Mouse (Mus musculus) liver, embryonic 16.5 days (tissue): ENCODE measurements around the gene Mrpl51. TPM values are rescaled to one million over a fixed set of nuclear protein-coding genes. Genes with fewer than 3 reads are reported as not detected.

ENCODE experiments used
- ATAC-seq: fragments of 200-750 bp; cut with Nextera tagmentation; 2 replicates; pipeline ENCODE4 v1.8.0; 2017; ENCODE audit warnings: low read depth, mild to moderate bottlenecking, moderate number of reproducible peaks, moderate library complexity
- H3K27ac ChIP-seq: fragments of 300-500 bp; sonication (generic); 2 replicates; pipeline ENCODE4 v1.5.1; 2014; ENCODE audit warnings: mild to moderate bottlenecking, low read length
- H3K27me3 ChIP-seq: fragments of 300-500 bp; sonication (generic); 2 replicates; pipeline ENCODE4 v1.6.1; 2014; ENCODE audit warnings: low read depth, low read length, mixed read lengths; ENCODE audit not compliant: control insufficient read depth, insufficient read depth
- H3K36me3 ChIP-seq: fragments of 300-500 bp; sonication (generic); 2 replicates; pipeline ENCODE4 v1.6.1; 2014; ENCODE audit warnings: mild to moderate bottlenecking; ENCODE audit not compliant: control insufficient read depth, insufficient read depth
- H3K4me1 ChIP-seq: fragments of 300-500 bp; sonication (generic); 2 replicates; pipeline ENCODE4 v1.6.1; 2014; ENCODE audit warnings: low read depth, low read length, mixed read lengths; ENCODE audit not compliant: control insufficient read depth
- H3K4me2 ChIP-seq: fragments of 300-500 bp; sonication (generic); 2 replicates; pipeline ENCODE4 v1.6.1; 2014; ENCODE audit warnings: low read depth, low read length, mixed read lengths
- H3K4me3 ChIP-seq: fragments of 300-500 bp; sonication (generic); 2 replicates; pipeline ENCODE4 v1.5.1; 2014; ENCODE audit warnings: low read depth, mild to moderate bottlenecking, low read length
- H3K9ac ChIP-seq: fragments of 300-500 bp; sonication (generic); 2 replicates; pipeline ENCODE4 v1.6.1; 2014; ENCODE audit warnings: low read depth, low read length
- H3K9me3 ChIP-seq: fragments of 300-500 bp; sonication (generic); replicated peaks from 2 replicates; pipeline ENCODE4 v1.6.1; 2016; ENCODE audit warnings: low read length; ENCODE audit not compliant: control insufficient read depth
- WGBS: fragments of 180-500 bp; shearing (Covaris S2); extraction: QIAGEN DNeasy Blood & Tissue Kit; methylation state at CpG from one replicate; pipeline ENCODE4 v1.1.7; 2014; ENCODE audit not compliant: insufficient replicate concordance; 5-methylcytosine and 5-hydroxymethylcytosine counted together
- polyA plus RNA-seq: library from polyadenylated mRNA; unstranded; fragments of >200 nt; fragmentation: Nextera tagmentation; extraction: Ambion mirVana; gene quantifications from 2 replicates; pipeline ENCODE4 v1.2.1, GENCODE M21; 2015

Gene Mrpl51
- polyA plus RNA-seq, 1 experiment from 2014 or later = 145 TPM

DNA sequence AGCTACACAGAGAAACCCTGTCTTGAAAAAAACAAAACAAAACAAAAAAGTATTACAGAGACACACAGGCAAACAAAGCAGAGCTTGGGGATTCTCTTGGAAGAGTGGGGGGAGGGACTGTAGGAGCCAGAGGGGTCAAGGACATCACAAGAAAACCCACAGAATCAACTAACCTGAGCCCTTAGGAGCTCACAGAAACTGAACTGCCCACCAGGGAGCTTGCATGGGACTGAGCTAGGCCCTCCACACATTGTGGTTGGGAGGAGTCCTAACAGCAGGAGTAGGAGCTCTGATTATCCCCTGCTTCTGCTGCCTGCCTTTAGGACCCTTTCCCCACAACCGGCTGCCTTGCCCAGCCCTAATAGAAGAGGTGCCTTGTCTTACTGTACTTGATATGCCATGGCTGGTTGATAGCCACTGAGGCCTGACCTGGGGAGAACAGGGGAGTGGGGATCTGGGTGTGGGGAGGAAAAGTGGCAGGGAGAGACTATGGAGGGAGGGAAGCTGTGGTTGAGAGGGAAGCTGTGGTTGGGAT lies 4.0 kb downstream of the Mrpl51 start:
- no peak overlapping the region for H3K4me2 ChIP-seq
- no peaks in the 10 kb centered on the region for H3K9me3 ChIP-seq
- H3K4me1 ChIP-seq = peaks cover 6% of the 10 kb centered on the region
- H3K27ac ChIP-seq = no peak overlapping the region
- ATAC-seq = no peak
- 52% methylated on average over 1 of the region's 1 CpGs for WGBS
- no peak overlapping the region for H3K4me3 ChIP-seq
- no peaks in the 10 kb centered on the region for H3K27me3 ChIP-seq
- no peak overlapping the region for H3K9ac ChIP-seq
- H3K36me3 ChIP-seq = peaks cover 16% of the 10 kb centered on the region

DNA sequence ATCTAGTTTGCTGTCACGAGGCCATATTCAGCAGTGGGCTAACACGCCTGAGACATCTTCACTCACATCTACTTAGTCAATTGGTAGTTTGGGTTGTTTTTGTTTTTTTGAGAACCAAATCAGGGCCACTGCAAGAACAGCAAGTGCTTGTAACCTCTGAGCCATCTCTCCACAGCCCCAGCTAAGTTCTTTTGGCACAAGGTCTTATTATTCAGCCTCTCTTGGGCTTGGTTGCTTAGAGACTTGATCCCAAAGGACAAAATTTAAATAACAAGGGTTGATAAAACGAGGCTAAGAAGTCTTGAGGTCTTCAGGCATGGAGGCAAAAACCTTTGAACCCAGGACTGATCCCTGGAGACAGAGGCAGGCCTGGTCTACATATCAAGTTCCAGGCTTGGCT lies 4.7 kb downstream of the Mrpl51 start:
- H3K9ac ChIP-seq = no peak overlapping the region
- H3K9me3 ChIP-seq = no peaks in the 10 kb centered on the region
- peaks cover 16% of the 10 kb centered on the region for H3K36me3 ChIP-seq
- no peaks in the 10 kb centered on the region for H3K27me3 ChIP-seq
- peaks cover 6% of the 10 kb centered on the region for H3K4me1 ChIP-seq
- no peak overlapping the region for H3K27ac ChIP-seq
- no peak overlapping the region for H3K4me3 ChIP-seq
- WGBS = 68% methylated on average over 3 of the region's 3 CpGs
- H3K4me2 ChIP-seq = no peak overlapping the region
- no peak for ATAC-seq

DNA sequence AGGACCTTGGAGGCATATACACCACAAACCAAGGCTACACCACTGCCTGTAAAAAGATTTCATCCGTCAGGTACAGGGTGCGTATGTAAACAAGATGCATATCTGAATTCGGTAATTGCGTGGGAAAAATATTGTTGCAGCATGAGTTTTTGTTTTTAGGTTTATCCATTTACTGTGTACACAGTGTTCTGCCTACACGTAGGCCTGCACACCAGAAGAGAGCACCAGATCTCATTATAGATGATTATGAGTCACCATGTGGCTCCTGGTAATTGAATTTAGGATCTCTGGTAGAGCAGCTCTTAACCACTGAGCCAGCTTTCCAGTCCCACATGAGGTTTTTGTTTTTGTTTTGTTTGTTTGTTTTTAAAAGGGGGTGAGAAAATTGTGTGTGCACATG lies 5.6 kb downstream of the Mrpl51 start:
- Histone ChIP-seq H3K9ac (no peak overlapping the region), H3K36me3 (peaks cover 16% of the 10 kb centered on the region), H3K4me1 (peaks cover 6% of the 10 kb centered on the region), H3K27ac (no peak overlapping the region), H3K4me3 (no peak overlapping the region), H3K9me3 (no peaks in the 10 kb centered on the region), H3K4me2 (no peak overlapping the region), H3K27me3 (no peaks in the 10 kb centered on the region)
- ATAC-seq = no peak
- 79% methylated on average over 5 of the region's 5 CpGs for WGBS

DNA sequence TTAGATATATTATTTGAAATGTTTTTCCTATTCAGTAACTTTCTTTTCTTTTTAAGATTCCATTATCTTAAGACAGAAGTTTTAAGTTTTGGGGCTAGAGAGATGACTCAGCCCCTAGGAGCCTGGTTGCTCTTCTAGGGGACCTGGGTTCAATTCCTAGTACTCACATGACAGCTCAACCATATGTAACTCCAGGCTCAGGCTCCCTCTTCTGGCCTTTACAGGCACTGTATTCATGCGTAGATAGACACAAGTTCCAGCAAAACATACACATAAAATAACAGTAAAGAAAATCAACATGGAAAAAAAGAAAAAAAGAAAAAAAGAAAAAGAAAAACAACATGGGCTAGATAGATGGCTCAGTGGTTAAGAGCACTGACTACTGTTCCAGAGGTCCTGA lies 18.8 kb downstream of the Mrpl51 start:
- Histone ChIP-seq H3K27ac (no peak overlapping the region), H3K4me3 (no peak overlapping the region), H3K36me3 (no peaks in the 10 kb centered on the region), H3K4me2 (no peak overlapping the region), H3K4me1 (no peaks in the 10 kb centered on the region), H3K27me3 (peaks cover 10% of the 10 kb centered on the region), H3K9me3 (no peaks in the 10 kb centered on the region), H3K9ac (no peak overlapping the region)
- no peak for ATAC-seq
- WGBS = 76% methylated on average over 1 of the region's 1 CpGs

DNA sequence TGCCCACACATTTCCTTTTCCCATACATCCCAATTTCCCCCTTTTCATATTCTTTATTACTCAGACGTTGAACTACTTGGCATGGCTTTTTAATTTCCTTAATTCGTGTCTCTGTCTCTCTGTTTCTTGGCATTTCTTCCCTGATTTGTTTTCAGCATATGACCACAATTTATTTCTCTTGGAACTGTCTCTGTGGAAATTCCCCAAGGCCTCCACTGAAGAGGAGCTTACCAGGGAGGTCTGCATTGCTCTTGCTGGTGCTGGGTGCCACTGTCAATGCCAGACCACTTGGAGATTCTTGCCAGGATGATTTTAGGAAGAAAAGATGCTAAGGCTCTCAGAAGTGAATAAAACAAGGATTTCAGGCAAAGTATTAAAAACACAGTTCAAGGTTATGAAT lies 21.0 kb downstream of the Mrpl51 start:
- Histone ChIP-seq H3K4me2 (no peak overlapping the region), H3K9ac (no peak overlapping the region), H3K4me1 (peaks cover 10% of the 10 kb centered on the region), H3K27ac (no peak overlapping the region), H3K9me3 (no peaks in the 10 kb centered on the region), H3K27me3 (peaks cover 10% of the 10 kb centered on the region), H3K36me3 (no peaks in the 10 kb centered on the region), H3K4me3 (no peak overlapping the region)
- WGBS = 33% methylated on average over 2 of the region's 2 CpGs
- no peak for ATAC-seq

DNA sequence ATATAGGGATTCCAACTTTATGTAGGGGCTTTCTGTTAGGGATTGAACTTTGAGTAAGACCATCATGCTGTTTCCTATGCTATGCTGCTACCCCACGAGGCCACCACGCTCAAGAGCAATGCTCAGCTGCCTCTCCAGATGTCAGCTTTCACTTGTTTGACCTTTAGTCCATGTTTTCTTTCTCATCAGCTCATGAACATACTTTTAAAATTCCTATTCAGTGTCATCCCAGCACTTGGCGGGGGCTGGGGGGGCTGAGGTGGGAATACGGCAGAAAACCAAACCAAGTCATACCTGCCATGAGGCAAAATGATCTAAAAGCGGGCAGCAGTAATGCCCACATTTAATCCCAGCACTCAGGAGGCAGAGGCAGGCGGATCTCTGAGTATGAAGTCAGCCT lies 21.5 kb downstream of the Mrpl51 start:
- no peak overlapping the region for H3K9ac ChIP-seq
- no peak overlapping the region for H3K4me2 ChIP-seq
- WGBS = 51% methylated on average over 6 of the region's 6 CpGs
- H3K27ac ChIP-seq = no peak overlapping the region
- no peaks in the 10 kb centered on the region for H3K36me3 ChIP-seq
- peaks cover 10% of the 10 kb centered on the region for H3K4me1 ChIP-seq
- ATAC-seq = no peak
- no peaks in the 10 kb centered on the region for H3K9me3 ChIP-seq
- H3K27me3 ChIP-seq = peaks cover 10% of the 10 kb centered on the region
- no peak overlapping the region for H3K4me3 ChIP-seq

DNA sequence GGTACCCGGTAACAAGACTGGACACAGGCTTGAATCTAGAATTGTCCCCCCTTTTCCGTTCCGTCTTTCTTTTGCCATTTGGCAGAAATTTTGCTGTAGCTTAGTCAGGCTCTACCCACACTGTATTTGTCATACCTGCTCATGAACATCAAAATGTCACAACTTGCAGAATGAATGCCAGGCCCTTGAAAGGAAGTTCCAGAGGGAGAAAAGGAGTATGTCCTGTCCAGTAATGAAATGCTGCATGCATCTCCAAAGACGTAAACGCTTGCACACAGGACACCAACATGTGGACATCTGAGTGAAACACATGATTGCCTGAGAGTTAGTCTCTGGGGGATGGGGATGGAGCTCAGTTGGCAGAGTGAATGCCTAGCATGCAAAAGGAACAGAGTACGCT lies 22.1 kb downstream of the Mrpl51 start:
- Histone ChIP-seq H3K9me3 (no peaks in the 10 kb centered on the region), H3K9ac (no peak overlapping the region), H3K36me3 (no peaks in the 10 kb centered on the region), H3K27ac (no peak overlapping the region), H3K4me1 (peaks cover 10% of the 10 kb centered on the region), H3K4me2 (no peak overlapping the region), H3K4me3 (no peak overlapping the region), H3K27me3 (peaks cover 10% of the 10 kb centered on the region)
- ATAC-seq = no peak
- WGBS = 71% methylated on average over 6 of the region's 6 CpGs

DNA sequence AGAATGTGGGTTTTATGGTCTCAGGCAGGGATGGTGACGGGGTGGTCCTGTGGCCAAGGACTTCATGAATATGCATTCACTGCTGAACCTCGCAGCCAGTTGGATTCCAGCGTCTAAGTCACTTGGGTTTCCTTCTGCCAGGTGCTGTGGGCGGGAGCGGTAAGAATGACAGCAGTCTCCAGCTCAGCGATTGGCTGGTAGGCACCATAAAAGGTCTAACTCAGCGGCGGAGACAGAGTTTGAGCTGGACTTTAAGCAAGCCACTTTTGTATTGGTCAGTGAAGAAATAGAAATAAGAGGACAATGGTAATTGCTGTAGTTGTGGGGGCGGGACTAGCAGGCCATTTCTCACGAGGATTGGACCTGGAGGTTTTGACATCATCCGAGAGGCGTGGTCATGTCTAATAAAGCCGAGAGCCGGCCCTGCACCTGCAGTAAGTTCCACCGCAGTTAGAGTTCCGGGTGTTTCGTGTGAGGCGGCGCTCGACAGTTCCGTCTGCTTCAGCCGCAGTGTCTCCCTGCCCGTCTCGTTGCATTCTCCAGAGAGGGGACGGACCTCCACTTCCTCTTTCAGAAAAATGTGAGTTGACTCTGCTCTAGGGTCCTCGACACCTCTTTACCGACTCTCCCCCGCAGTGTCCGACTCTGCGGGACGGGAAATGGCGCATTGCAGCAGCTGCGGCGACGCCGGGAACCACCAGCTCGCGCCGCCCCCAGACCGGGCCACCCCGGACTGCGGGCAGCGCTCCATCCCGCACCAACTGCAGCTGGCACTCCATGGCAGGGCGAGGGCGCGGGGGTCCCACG lies 23.8 kb downstream of the Mrpl51 start, which contains the start of gene Vamp1:
Vamp1 (plus strand) TSS at position 404 of the 807 bp plus-strand sequence.
- Histone ChIP-seq H3K4me3 (peak within 1 kb of the TSS; percentile 83), H3K4me1 (peaks cover 10% of the 10 kb centered on the region), H3K9me3 (no peaks in the 10 kb centered on the region), H3K4me2 (peak within 1 kb of the TSS; percentile 98), H3K27ac (peak within 1 kb of the TSS; percentile 80), H3K9ac (peak within 1 kb of the TSS; percentile 82), H3K27me3 (peaks cover 10% of the 10 kb centered on the region), H3K36me3 (no peaks in the 10 kb centered on the region)
- under 1% methylated on average over 48 of the region's 48 CpGs for WGBS
- peak; percentile 94 for ATAC-seq

DNA sequence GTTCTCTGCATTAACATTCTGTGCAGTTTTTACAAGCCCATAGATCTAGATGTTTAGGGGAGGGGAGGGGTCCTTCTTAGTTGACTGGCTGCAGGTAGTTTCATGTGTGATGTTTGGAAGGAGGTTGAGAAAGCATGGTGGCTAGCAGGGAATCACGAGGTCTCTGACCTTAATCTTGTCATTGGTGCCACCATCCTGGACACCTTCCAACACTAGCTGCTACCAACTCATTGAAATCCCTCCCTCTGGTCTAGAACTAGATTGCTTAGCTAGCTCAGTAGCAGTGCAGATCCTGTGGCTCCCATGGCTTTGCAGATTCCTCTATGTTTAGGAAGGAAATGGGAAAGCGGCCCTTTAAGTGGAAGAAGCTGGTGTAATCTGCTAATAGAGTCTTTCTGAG lies 25.3 kb downstream of the Mrpl51 start:
- Histone ChIP-seq H3K4me2 (no peak overlapping the region), H3K4me3 (no peak overlapping the region)
- WGBS = 65% methylated on average over 2 of the region's 2 CpGs

More for the DNA sequence above, 25.3 kb downstream of the Mrpl51 start:
- peaks cover 8% of the 10 kb centered on the region for H3K27me3 ChIP-seq
- no peak for ATAC-seq
- no peak overlapping the region for H3K27ac ChIP-seq
- no peaks in the 10 kb centered on the region for H3K9me3 ChIP-seq
- peaks cover 10% of the 10 kb centered on the region for H3K4me1 ChIP-seq
- no peaks in the 10 kb centered on the region for H3K36me3 ChIP-seq
- no peak overlapping the region for H3K9ac ChIP-seq
